Mouse (Mus musculus) forebrain, embryonic 14.5 days (tissue): ENCODE measurements around the gene Tgfbr2. TPM values are rescaled to one million over a fixed set of nuclear protein-coding genes. Genes with fewer than 3 reads are reported as not detected.

Source experiments
- ATAC-seq: fragments of 200-750 bp; cut with Nextera tagmentation; 2 replicates; pipeline ENCODE4 v1.8.0; 2017; ENCODE audit warnings: mild to moderate bottlenecking, moderate library complexity
- DNase-seq: peaks from one replicate; pipeline ENCODE4 v3.0.0-alpha.2; 2015; ENCODE audit warnings: low spot score
- H3K27ac ChIP-seq: fragments of 300-500 bp; sonication (generic); 2 replicates; pipeline ENCODE4 v1.5.1; 2014; ENCODE audit warnings: low read depth, mild to moderate bottlenecking, control low read depth, low read length, moderate library complexity
- H3K27me3 ChIP-seq: fragments of 300-500 bp; sonication (generic); replicated peaks from 2 replicates; pipeline ENCODE4 v1.6.1; 2014; ENCODE audit warnings: low read length, control low read depth, mixed read lengths; ENCODE audit not compliant: control insufficient read depth, insufficient read depth
- H3K36me3 ChIP-seq: fragments of 300-500 bp; sonication (generic); 2 replicates; pipeline ENCODE4 v1.6.1; 2014; ENCODE audit warnings: low read length, control low read depth; ENCODE audit not compliant: control insufficient read depth, insufficient read depth
- H3K4me1 ChIP-seq: fragments of 300-500 bp; sonication (generic); 2 replicates; pipeline ENCODE4 v1.6.1; 2014; ENCODE audit warnings: antibody characterized with exemption, low read length, control low read depth; ENCODE audit not compliant: control insufficient read depth, insufficient read depth
- H3K4me2 ChIP-seq: fragments of 300-500 bp; sonication (generic); 2 replicates; pipeline ENCODE4 v1.6.1; 2014; ENCODE audit warnings: mild to moderate bottlenecking, control low read depth, low read length
- H3K4me3 ChIP-seq: fragments of 300-500 bp; sonication (generic); 2 replicates; pipeline ENCODE4 v1.5.1; 2014; ENCODE audit warnings: low read depth, low read length, control low read depth
- H3K9ac ChIP-seq: fragments of 300-500 bp; sonication (generic); 2 replicates; pipeline ENCODE4 v1.6.1; 2014; ENCODE audit warnings: mild to moderate bottlenecking, low read length, control low read depth, moderate library complexity
- H3K9me3 ChIP-seq: fragments of 300-500 bp; sonication (generic); replicated peaks from 2 replicates; pipeline ENCODE4 v1.6.1; 2016; ENCODE audit warnings: low read length, control low read depth, mixed read lengths; ENCODE audit not compliant: control insufficient read depth
- WGBS: fragments of 180-500 bp; shearing (Covaris S2); extraction: QIAGEN DNeasy Blood & Tissue Kit; methylation state at CpG from one replicate; pipeline ENCODE4 v1.1.7; 2014; 5-methylcytosine and 5-hydroxymethylcytosine counted together
- polyA plus RNA-seq: library from polyadenylated mRNA; unstranded; fragments of >200 nt; fragmentation: Nextera tagmentation; extraction: Ambion mirVana; gene quantifications from 2 replicates; pipeline ENCODE4 v1.2.1, GENCODE M21; 2014

Tgfbr2 gene
- polyA plus RNA-seq, 1 experiment from 2014 or later, result 5.5 TPM

DNA sequence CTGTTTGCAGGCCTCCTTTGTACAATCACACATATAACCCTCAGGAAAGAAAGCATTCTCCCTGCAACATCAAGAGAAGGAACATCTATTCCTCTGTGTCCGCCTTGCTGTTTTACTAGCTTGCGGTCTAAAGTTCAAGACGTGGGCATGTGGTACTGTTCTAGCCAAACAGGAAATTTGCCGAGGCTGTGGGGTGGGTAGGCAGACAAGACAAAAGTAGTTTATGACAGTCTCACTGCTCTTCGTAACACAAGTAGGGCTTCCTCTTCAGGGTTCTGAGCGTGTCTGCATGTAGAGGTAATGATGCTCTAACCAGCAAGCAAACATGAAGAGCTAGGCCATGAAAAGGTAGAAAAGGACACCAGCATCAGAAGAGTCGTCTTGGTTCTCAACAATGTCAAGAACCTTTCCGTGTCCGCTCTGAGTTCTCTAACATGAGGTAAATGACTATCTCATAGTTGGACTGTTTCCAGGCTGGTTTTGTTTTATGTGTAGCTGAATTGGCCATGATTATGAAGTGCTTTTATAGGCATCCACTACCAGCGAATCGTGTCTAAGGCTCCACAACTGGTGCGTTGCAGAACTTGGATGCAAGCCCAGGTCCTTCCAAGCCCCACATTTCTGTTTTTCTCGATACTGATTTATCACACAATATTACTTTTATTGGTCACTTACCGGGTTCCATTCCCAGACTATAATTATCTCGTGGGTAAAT, 13.9 kb upstream of the Tgfbr2 start:
- no peaks in the 10 kb centered on the region for H3K27me3 ChIP-seq
- ATAC-seq (no peak), DNase-seq (peak; percentile 19)
- WGBS, result 84% methylated on average over 15 of the region's 15 CpGs
- H3K9me3 ChIP-seq, result no peaks in the 10 kb centered on the region
- no peaks in the 10 kb centered on the region for H3K36me3 ChIP-seq
- H3K4me3 ChIP-seq, result no peak overlapping the region
- H3K27ac ChIP-seq, result no peak overlapping the region
- no peaks in the 10 kb centered on the region for H3K4me1 ChIP-seq
- H3K4me2 ChIP-seq, result no peak overlapping the region
- no peak overlapping the region for H3K9ac ChIP-seq

DNA sequence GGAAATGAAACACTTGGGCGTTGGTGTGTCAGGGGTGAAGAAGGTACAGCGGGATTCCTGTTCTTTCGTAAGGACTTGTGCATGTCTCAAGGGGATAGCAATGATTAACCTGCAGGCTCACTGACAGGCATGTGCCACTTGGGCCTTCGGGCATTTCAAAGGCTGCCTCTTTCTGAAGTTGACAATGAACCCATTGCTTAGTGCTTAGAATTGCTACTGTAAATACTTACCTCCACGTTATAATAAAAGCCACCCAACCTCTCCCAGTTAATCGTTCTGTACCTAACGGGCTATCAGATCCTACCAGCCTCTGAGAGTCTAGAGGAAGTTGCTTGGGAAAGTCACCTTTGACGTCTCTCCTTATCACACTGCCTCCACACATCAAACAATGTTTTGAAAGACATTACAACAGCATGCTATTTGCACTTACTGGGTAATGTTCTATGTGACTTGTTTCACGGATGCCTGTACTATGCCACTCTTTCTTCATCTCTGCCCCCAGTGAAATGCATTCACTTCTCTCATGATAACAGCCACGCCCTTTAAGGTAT, 12.1 kb upstream of the Tgfbr2 start:
- no peak overlapping the region for H3K4me2 ChIP-seq
- H3K4me1 ChIP-seq, result no peaks in the 10 kb centered on the region
- 83% methylated on average over 10 of the region's 10 CpGs for WGBS
- H3K36me3 ChIP-seq, result no peaks in the 10 kb centered on the region
- no peak for DNase-seq
- no peak overlapping the region for H3K4me3 ChIP-seq
- H3K9me3 ChIP-seq, result no peaks in the 10 kb centered on the region
- H3K27ac ChIP-seq, result no peak overlapping the region
- no peak overlapping the region for H3K9ac ChIP-seq
- H3K27me3 ChIP-seq, result no peaks in the 10 kb centered on the region
- ATAC-seq, result no peak

DNA sequence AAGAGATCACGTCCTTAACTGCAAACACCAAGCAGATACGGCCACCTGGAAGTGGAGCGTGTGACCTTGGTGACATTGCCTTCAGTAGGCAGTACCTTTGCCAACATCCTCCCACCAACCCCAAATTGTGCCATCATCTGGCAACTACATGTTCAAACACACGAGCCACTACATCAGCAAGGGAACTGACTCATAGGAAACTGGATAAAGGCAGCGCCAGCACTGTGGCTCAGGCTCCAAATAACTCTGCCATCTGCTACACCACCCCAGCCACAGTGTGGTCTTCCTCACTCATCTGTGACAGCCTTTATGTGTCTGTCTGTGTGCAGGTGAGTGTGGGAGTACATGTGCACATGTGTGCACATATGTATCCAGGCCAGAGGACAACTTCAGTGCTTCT, 9.7 kb upstream of the Tgfbr2 start:
- H3K4me3 ChIP-seq, result no peak overlapping the region
- H3K9ac ChIP-seq, result no peak overlapping the region

DNA sequence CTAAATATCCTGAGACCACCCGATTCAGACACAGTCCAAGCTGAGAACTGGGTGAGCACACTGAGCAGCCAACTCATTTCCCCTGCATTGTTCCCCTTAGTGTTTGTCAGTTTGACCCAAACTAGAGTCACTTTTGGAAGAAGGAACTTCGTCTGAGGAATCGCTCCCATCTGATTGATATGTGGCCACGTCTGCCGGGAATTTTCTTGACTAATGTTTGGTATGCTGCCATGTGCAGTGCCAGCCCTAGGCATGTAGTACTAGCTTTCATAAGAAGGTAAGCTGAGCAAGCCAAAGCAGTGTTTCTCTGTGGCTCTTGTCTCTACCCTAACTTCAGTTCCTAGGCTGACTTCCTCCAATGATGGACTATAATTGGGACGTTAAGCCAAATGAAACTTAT, 7.9 kb upstream of the Tgfbr2 start:
- ATAC-seq (no peak), DNase-seq (no peak)
- Histone ChIP-seq H3K4me2 (no peak overlapping the region), H3K27me3 (no peaks in the 10 kb centered on the region), H3K36me3 (no peaks in the 10 kb centered on the region), H3K27ac (no peak overlapping the region), H3K4me1 (no peaks in the 10 kb centered on the region), H3K9me3 (no peaks in the 10 kb centered on the region), H3K4me3 (no peak overlapping the region), H3K9ac (no peak overlapping the region)
- 94% methylated on average over 6 of the region's 6 CpGs for WGBS

More for the DNA sequence above, 9.7 kb upstream of the Tgfbr2 start:
- H3K4me1 ChIP-seq, result no peaks in the 10 kb centered on the region
- no peaks in the 10 kb centered on the region for H3K27me3 ChIP-seq
- H3K9me3 ChIP-seq, result no peaks in the 10 kb centered on the region
- no peak for ATAC-seq
- H3K4me2 ChIP-seq, result no peak overlapping the region
- no peak overlapping the region for H3K27ac ChIP-seq
- no peaks in the 10 kb centered on the region for H3K36me3 ChIP-seq
- 87% methylated on average over 5 of the region's 5 CpGs for WGBS
- no peak for DNase-seq

DNA sequence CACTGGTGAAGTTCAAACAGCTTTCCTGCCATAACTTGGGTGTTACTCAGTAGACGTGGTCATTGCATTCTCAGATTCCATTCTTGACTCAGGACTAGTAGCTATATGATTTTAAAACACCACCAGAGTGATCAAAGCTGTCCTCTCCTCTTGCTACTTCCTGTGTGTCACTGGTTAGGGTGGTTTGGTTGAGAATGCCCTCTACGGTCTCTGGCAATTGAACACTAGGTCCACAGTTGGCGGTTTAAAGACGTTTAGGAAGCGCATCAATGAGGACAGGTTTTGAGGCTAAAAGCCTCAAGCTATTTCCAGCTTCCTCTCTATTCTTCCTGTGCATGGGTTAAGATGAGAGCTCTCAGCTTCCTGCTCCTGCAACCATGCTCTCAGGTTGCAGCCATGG, 6.4 kb upstream of the Tgfbr2 start:
- no peak overlapping the region for H3K4me2 ChIP-seq
- WGBS, result 93% methylated on average over 5 of the region's 5 CpGs

DNA sequence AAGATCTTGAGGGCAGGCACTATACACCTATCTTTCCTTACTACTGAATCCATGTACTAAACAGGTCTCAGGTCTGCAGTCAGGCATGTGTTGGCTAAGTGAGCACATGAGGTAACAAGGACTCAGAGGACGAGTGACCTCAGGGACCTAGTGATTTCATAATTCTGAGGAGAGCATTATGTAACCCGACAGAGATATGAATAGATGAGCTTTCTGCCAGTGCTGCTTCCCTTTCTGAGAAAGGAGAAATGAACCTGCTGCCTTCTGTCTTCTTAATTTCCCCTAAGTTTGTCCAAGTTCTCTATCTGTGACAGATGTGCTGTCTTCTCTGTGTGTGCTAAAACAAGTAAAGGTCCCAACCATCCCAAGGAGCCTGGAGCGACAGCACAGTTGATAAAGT, 3.0 kb upstream of the Tgfbr2 start:
- Histone ChIP-seq H3K4me3 (no peak overlapping the region), H3K4me2 (no peak overlapping the region), H3K4me1 (no peaks in the 10 kb centered on the region), H3K36me3 (no peaks in the 10 kb centered on the region), H3K9ac (no peak overlapping the region), H3K27ac (no peak overlapping the region), H3K9me3 (no peaks in the 10 kb centered on the region), H3K27me3 (peaks cover 17% of the 10 kb centered on the region)
- 90% methylated on average over 3 of the region's 3 CpGs for WGBS
- DNase-seq (no peak), ATAC-seq (no peak)

More for the DNA sequence above, 6.4 kb upstream of the Tgfbr2 start:
- no peak overlapping the region for H3K9ac ChIP-seq
- ATAC-seq (no peak), DNase-seq (no peak)
- H3K9me3 ChIP-seq, result no peaks in the 10 kb centered on the region
- H3K27me3 ChIP-seq, result no peaks in the 10 kb centered on the region
- H3K4me1 ChIP-seq, result no peaks in the 10 kb centered on the region
- no peaks in the 10 kb centered on the region for H3K36me3 ChIP-seq
- H3K27ac ChIP-seq, result no peak overlapping the region
- H3K4me3 ChIP-seq, result no peak overlapping the region

DNA sequence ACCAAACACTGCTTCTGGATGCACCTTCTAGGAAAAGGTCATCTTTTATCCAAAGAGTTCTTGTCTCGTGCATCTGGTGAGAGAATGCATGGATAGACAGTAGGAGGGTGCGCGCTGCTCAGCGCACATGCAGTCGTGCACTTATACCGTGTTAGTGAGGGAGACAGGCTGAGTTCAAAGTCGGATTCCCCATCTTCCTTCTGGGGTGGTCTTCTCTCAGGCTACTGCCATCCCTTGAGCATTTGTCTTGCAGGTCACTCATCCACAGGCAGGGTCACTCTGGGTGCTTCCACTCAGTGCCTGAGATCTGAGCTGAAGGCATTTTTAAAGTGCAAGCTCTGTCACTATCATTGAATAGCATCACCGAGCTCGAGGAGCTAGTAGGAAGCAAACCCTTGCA, 1.9 kb upstream of the Tgfbr2 start:
- Histone ChIP-seq H3K36me3 (no peaks in the 10 kb centered on the region), H3K4me3 (no peak overlapping the region), H3K4me1 (no peaks in the 10 kb centered on the region), H3K9me3 (no peaks in the 10 kb centered on the region), H3K4me2 (no peak overlapping the region), H3K27ac (no peak overlapping the region), H3K9ac (no peak overlapping the region), H3K27me3 (peaks cover 17% of the 10 kb centered on the region)
- ATAC-seq, result no peak
- DNase-seq, result no peak
- WGBS, result 86% methylated on average over 9 of the region's 9 CpGs

DNA sequence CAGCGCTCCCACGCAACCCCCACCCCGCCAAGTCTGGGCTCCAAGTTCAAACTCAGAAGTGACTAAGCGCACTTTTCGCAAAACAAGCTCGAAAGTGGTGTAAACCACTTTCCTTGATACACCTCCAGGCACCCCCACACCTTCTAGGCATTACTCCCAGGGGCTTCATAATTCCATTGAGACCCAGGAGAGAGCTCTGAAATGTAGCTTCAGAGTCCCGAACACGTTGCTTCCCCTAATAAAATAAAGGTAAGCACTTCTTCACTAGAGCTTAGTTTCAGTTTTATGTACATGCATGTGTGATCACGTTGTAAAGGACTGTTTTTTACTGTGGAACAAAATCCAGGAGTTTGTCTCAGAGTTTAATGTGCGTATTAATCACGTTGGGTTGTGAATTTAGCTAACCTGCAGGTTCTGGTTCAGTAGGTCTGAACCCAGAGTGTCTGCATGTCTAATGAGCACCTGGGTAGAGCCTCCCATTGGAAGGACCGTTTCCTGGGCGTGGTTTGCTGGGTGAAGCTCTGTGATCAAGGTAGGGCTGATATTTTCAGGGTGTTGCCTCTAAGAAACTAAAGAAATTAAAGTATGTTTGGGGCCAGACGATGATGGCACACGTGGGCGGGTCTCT, 442 bp upstream of the Tgfbr2 start:
- H3K4me2 ChIP-seq, result peak overlapping the region; percentile 91
- 11% methylated on average over 16 of the region's 16 CpGs for WGBS
- peak overlapping the region; percentile 65 for H3K9ac ChIP-seq
- no peak overlapping the region for H3K27ac ChIP-seq
- DNase-seq (no peak), ATAC-seq (no peak)
- peak overlapping the region; percentile 51 for H3K4me3 ChIP-seq
- no peaks in the 10 kb centered on the region for H3K9me3 ChIP-seq
- H3K4me1 ChIP-seq, result no peaks in the 10 kb centered on the region
- no peaks in the 10 kb centered on the region for H3K36me3 ChIP-seq
- H3K27me3 ChIP-seq, result peaks cover 17% of the 10 kb centered on the region
